Mouse (Mus musculus) liver, embryonic 13.5 days (tissue): ENCODE data around the gene Dnajb6. TPM values are rescaled to one million over a fixed set of nuclear protein-coding genes. Genes with fewer than 3 reads are reported as not detected.
"Not testable (repeated sequence)": the region's sequence is repeated elsewhere in the genome, so short reads cannot be mapped to it uniquely, and the experiment has no call there.

ENCODE experiments used
- ATAC-seq: fragments of 200-750 bp; cut with Nextera tagmentation; 2 replicates; pipeline ENCODE4 v1.8.0; 2017; ENCODE audit warnings: low read depth, mild to moderate bottlenecking, moderate number of reproducible peaks, moderate library complexity
- DNase-seq: peaks from one replicate; pipeline ENCODE4 v3.0.0; 2022
- H3K27ac ChIP-seq: fragments of 300-500 bp; sonication (generic); 2 replicates; pipeline ENCODE4 v1.5.1; 2015; ENCODE audit warnings: moderate library complexity, mild to moderate bottlenecking, inconsistent platforms
- H3K27me3 ChIP-seq: fragments of 300-500 bp; sonication (generic); 2 replicates; pipeline ENCODE4 v1.6.1; 2015; ENCODE audit warnings: mild to moderate bottlenecking, inconsistent platforms
- H3K36me3 ChIP-seq: fragments of 300-500 bp; sonication (generic); 2 replicates; pipeline ENCODE4 v1.6.1; 2015; ENCODE audit warnings: mild to moderate bottlenecking, inconsistent platforms
- H3K4me1 ChIP-seq: fragments of 300-500 bp; sonication (generic); replicated peaks from 2 replicates; pipeline ENCODE4 v1.6.1; 2015; ENCODE audit warnings: inconsistent platforms
- H3K4me2 ChIP-seq: fragments of 300-500 bp; sonication (generic); 2 replicates; pipeline ENCODE4 v1.6.1; 2015; ENCODE audit warnings: inconsistent platforms, mild to moderate bottlenecking, moderate library complexity
- H3K4me3 ChIP-seq: fragments of 300-500 bp; sonication (generic); replicated peaks from 2 replicates; pipeline ENCODE4 v1.5.1; 2015; ENCODE audit warnings: mild to moderate bottlenecking, inconsistent platforms
- H3K9ac ChIP-seq: fragments of 300-500 bp; sonication (generic); 2 replicates; pipeline ENCODE4 v1.6.1; 2015; ENCODE audit warnings: mild to moderate bottlenecking, inconsistent platforms
- H3K9me3 ChIP-seq: fragments of 300-500 bp; sonication (generic); replicated peaks from 2 replicates; pipeline ENCODE4 v1.6.1; 2016; ENCODE audit warnings: inconsistent platforms
- WGBS: fragments of 180-500 bp; shearing (Covaris S2); methylation state at CpG from one replicate; pipeline ENCODE4 v1.1.7; 2015; ENCODE audit not compliant: insufficient replicate concordance; 5-methylcytosine and 5-hydroxymethylcytosine counted together
- polyA plus RNA-seq: library from polyadenylated mRNA; unstranded; fragments of >200 nt; fragmentation: Nextera tagmentation; extraction: Ambion mirVana; gene quantifications from 2 replicates; pipeline ENCODE4 v1.2.1, GENCODE M21; 2015

The Dnajb6 gene
- 100 and 125 TPM in 2 replicates for polyA plus RNA-seq

GRCm38 (mm10) chr5:29735557-29736061 is at the start of gene Dnajb6, which contains the start of gene Gm5129:
Gene Dnajb6, plus strand, starts transcription at chr5:29735688.
Gene Gm5129, minus strand, starts transcription at chr5:29735936.
- WGBS = under 1% methylated on average over 46 of the region's 46 CpGs
- H3K36me3 ChIP-seq = no peaks in the 10 kb centered on the region
- H3K4me3 ChIP-seq = peak within 1 kb of the TSS; percentile 98
- DNase-seq (peak; percentile 85), ATAC-seq (peak; percentile 93)
- no peaks in the 10 kb centered on the region for H3K27me3 ChIP-seq
- H3K9me3 ChIP-seq = no peaks in the 10 kb centered on the region
- H3K9ac ChIP-seq = peak within 1 kb of the TSS; percentile 98
- peaks cover 41% of the 10 kb centered on the region for H3K4me1 ChIP-seq
- H3K27ac ChIP-seq = peak within 1 kb of the TSS; percentile 93
- peak within 1 kb of the TSS; percentile 73 for H3K4me2 ChIP-seq

GRCm38 (mm10) chr5:29687671-29688070 is 47.8 kb upstream of the Dnajb6 start:
- Histone ChIP-seq H3K4me1 (no peaks in the 10 kb centered on the region), H3K36me3 (no peaks in the 10 kb centered on the region), H3K27ac (no peak overlapping the region), H3K27me3 (no peaks in the 10 kb centered on the region), H3K9me3 (no peaks in the 10 kb centered on the region), H3K4me2 (no peak overlapping the region), H3K9ac (no peak overlapping the region), H3K4me3 (no peak overlapping the region)
- no peak for ATAC-seq
- WGBS = 43% methylated on average over 3 of the region's 3 CpGs
- DNase-seq = peak; percentile 7

GRCm38 (mm10) chr5:29688352-29688751 is 47.1 kb upstream of the Dnajb6 start:
- Histone ChIP-seq H3K36me3 (no peaks in the 10 kb centered on the region), H3K4me1 (no peaks in the 10 kb centered on the region), H3K27me3 (no peaks in the 10 kb centered on the region), H3K9me3 (no peaks in the 10 kb centered on the region), H3K9ac (no peak overlapping the region), H3K27ac (no peak overlapping the region), H3K4me2 (no peak overlapping the region), H3K4me3 (no peak overlapping the region)
- DNase-seq = no peak
- ATAC-seq = no peak
- 52% methylated on average over 7 of the region's 7 CpGs for WGBS

DNA sequence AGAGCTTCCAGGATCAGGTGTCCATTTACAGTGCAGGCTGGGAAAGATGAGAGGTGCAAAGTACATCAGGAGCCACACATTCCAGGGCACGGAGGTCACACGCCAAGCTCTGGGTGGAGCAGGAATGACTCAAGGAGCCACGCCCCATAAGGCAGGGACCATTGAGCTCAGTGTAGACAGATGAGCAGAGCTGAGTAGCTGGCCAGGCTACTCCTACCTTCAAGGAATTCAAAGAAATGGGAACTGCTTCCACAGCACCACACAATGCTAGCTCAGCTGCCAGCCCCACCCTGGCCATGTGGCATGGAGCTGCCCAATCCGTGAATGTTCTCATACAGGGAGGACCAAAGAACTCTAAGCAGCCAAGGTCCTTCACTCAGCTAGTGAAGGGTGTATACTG is 37.0 kb upstream of the Dnajb6 start:
- H3K4me2 ChIP-seq = no peak overlapping the region
- H3K4me1 ChIP-seq = no peaks in the 10 kb centered on the region
- H3K36me3 ChIP-seq = no peaks in the 10 kb centered on the region
- no peaks in the 10 kb centered on the region for H3K9me3 ChIP-seq
- no peaks in the 10 kb centered on the region for H3K27me3 ChIP-seq
- DNase-seq = no peak
- H3K9ac ChIP-seq = no peak overlapping the region
- no peak for ATAC-seq
- WGBS = 66% methylated on average over 4 of the region's 4 CpGs
- H3K4me3 ChIP-seq = no peak overlapping the region
- no peak overlapping the region for H3K27ac ChIP-seq

DNA sequence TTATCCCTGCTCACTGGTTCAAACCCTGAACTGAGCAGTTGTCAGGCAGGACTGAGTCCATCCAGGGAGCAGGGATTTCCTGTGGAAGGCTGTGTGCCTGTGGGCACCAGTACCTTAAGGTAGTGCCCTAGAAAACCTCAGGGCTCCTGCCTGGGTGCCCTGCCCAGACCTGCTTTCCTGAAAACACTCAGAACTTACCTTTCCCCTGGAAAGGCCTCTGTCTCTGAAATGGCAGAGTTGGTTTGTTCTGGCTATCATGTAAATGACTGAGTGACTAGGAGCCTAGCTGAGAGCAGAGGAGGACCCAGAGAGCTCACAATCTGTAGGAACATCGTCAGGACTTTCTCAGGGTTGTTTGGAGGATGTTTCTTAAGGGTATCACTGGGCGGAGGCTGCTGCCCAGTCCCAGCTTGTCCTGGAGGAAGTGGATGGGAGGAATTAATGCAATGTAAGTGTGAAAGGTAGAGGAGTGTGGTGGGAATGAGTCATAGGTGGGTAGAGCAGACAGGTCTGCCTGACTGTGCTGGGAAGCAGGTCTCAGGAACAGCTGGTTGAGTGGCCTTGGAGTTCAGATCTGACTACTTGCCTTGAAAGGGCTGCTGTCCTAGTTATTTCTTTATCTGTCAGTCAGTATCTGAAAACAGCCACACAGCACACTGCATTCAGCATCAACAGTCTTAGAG is 35.8 kb upstream of the Dnajb6 start:
- DNase-seq = no peak

DNA sequence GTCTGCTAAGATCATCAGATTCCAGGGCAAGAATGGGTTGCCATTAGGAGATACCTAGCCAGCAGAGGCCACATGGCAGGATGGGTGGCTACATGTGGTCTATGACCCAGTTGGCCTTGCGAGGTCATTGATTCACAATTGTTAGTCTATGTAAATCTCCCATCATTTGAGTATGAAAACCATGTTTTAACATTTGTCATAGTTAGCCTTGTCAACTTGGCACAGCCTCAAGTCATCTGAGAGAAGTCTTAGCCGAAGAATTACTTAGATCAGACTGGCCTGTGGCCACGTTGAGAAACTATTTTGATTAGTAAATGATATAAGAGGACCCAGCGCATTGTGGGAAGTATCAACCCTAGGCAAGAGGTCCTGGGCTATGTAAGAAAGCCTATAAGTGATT is 28.2 kb upstream of the Dnajb6 start:
- WGBS = 60% methylated on average over 4 of the region's 4 CpGs

More for the DNA sequence above, 35.8 kb upstream of the Dnajb6 start:
- no peak for ATAC-seq
- H3K9ac ChIP-seq = no peak overlapping the region
- 63% methylated on average over 2 of the region's 2 CpGs for WGBS
- H3K36me3 ChIP-seq = no peaks in the 10 kb centered on the region
- no peak overlapping the region for H3K27ac ChIP-seq
- no peak overlapping the region for H3K4me2 ChIP-seq
- no peaks in the 10 kb centered on the region for H3K27me3 ChIP-seq
- H3K4me1 ChIP-seq = no peaks in the 10 kb centered on the region
- no peak overlapping the region for H3K4me3 ChIP-seq
- no peaks in the 10 kb centered on the region for H3K9me3 ChIP-seq

GRCm38 (mm10) chr5:29708258-29708657 is 27.2 kb upstream of the Dnajb6 start:
- 40% methylated on average over 5 of the region's 5 CpGs for WGBS
- H3K4me2 ChIP-seq = no peak overlapping the region
- no peak overlapping the region for H3K27ac ChIP-seq
- H3K9ac ChIP-seq = no peak overlapping the region
- no peak overlapping the region for H3K4me3 ChIP-seq
- H3K4me1 ChIP-seq = no peaks in the 10 kb centered on the region
- H3K9me3 ChIP-seq = no peaks in the 10 kb centered on the region
- no peaks in the 10 kb centered on the region for H3K36me3 ChIP-seq
- no peaks in the 10 kb centered on the region for H3K27me3 ChIP-seq
- DNase-seq (no peak), ATAC-seq (no peak)

More for the DNA sequence above, 28.2 kb upstream of the Dnajb6 start:
- Histone ChIP-seq H3K4me3 (no peak overlapping the region), H3K4me2 (no peak overlapping the region), H3K36me3 (no peaks in the 10 kb centered on the region), H3K4me1 (no peaks in the 10 kb centered on the region), H3K27me3 (no peaks in the 10 kb centered on the region), H3K9ac (no peak overlapping the region), H3K27ac (no peak overlapping the region), H3K9me3 (no peaks in the 10 kb centered on the region)
- DNase-seq = no peak
- ATAC-seq = no peak

GRCm38 (mm10) chr5:29711631-29712030 is 23.9 kb upstream of the Dnajb6 start:
- no peaks in the 10 kb centered on the region for H3K27me3 ChIP-seq
- H3K9ac ChIP-seq = no peak overlapping the region
- no peak for ATAC-seq
- no peak overlapping the region for H3K4me3 ChIP-seq
- no peak for DNase-seq
- no peak overlapping the region for H3K27ac ChIP-seq
- H3K36me3 ChIP-seq = no peaks in the 10 kb centered on the region
- H3K4me1 ChIP-seq = no peaks in the 10 kb centered on the region
- no peaks in the 10 kb centered on the region for H3K9me3 ChIP-seq
- H3K4me2 ChIP-seq = no peak overlapping the region

DNA sequence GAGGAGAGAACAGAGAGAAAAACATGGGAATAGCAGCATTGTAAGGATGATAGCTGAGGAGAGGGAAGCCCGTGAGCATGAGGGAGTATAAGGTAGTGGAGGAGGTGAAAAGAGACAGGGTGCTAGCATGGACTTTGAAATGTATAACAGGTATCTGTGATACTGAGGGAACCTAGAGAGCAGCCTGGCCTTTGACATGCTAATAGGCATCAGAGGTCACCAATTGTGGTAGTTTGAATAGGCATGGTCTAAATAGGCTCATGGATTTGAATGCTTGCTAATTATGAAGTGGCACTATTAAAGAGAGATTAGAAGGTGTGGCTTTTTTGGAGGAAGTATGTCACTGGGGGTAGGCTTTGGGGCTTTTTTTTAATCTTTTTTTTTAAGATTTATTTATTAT is 22.6 kb upstream of the Dnajb6 start:
- H3K4me2 ChIP-seq = no peak overlapping the region
- H3K27ac ChIP-seq = no peak overlapping the region
- WGBS = 37% methylated on average over 1 of the region's 1 CpGs
- no peaks in the 10 kb centered on the region for H3K27me3 ChIP-seq
- no peak for ATAC-seq
- H3K9me3 ChIP-seq = no peaks in the 10 kb centered on the region
- H3K9ac ChIP-seq = no peak overlapping the region
- DNase-seq = no peak
- H3K4me1 ChIP-seq = no peaks in the 10 kb centered on the region
- H3K36me3 ChIP-seq = no peaks in the 10 kb centered on the region
- no peak overlapping the region for H3K4me3 ChIP-seq

DNA sequence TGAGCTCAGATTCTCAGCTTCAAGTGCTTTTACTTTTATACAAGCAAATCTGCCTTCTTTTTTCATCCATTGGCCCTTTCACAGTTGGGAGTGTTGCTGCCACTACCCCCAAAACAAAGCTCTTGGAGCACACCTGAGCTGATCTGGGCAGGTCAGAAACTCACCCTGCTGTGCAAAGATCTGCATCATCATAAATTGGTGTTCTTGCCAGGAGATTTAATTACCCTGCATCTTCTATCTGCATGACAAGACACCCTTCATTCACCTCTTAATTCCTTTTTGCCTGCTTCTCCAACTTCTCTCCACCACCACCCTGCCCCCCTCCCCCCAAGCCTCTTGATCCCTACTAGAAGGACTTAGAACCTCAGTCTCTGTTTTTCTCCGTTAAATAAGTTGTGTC is 14.3 kb upstream of the Dnajb6 start:
- WGBS = 28% methylated on average over 1 of the region's 1 CpGs
- H3K4me1 ChIP-seq = no peaks in the 10 kb centered on the region
- no peaks in the 10 kb centered on the region for H3K9me3 ChIP-seq
- DNase-seq (no peak), ATAC-seq (no peak)
- no peak overlapping the region for H3K4me2 ChIP-seq
- no peak overlapping the region for H3K9ac ChIP-seq
- H3K27me3 ChIP-seq = no peaks in the 10 kb centered on the region
- H3K27ac ChIP-seq = no peak overlapping the region
- no peaks in the 10 kb centered on the region for H3K36me3 ChIP-seq
- H3K4me3 ChIP-seq = no peak overlapping the region

GRCm38 (mm10) chr5:29725369-29725768 is 10.1 kb upstream of the Dnajb6 start:
- H3K27me3 ChIP-seq = no peaks in the 10 kb centered on the region
- WGBS = 59% methylated on average over 2 of the region's 2 CpGs
- no peak overlapping the region for H3K4me2 ChIP-seq
- H3K9ac ChIP-seq = no peak overlapping the region
- no peaks in the 10 kb centered on the region for H3K4me1 ChIP-seq
- H3K36me3 ChIP-seq = no peaks in the 10 kb centered on the region
- no peak overlapping the region for H3K4me3 ChIP-seq
- H3K9me3 ChIP-seq = no peaks in the 10 kb centered on the region
- DNase-seq (no peak), ATAC-seq (no peak)
- no peak overlapping the region for H3K27ac ChIP-seq

GRCm38 (mm10) chr5:29726070-29726469 is 9.4 kb upstream of the Dnajb6 start:
- H3K27ac ChIP-seq, H3K9me3 ChIP-seq, DNase-seq, H3K36me3 ChIP-seq, ATAC-seq, H3K4me3 ChIP-seq, H3K4me1 ChIP-seq, H3K27me3 ChIP-seq, H3K9ac ChIP-seq, H3K4me2 ChIP-seq: not testable (repeated sequence)
- 62% methylated on average over 5 of the region's 5 CpGs for WGBS
